Comparison of ENCODE assay signal across 23 mouse cellular contexts in the genomic region with DNA sequence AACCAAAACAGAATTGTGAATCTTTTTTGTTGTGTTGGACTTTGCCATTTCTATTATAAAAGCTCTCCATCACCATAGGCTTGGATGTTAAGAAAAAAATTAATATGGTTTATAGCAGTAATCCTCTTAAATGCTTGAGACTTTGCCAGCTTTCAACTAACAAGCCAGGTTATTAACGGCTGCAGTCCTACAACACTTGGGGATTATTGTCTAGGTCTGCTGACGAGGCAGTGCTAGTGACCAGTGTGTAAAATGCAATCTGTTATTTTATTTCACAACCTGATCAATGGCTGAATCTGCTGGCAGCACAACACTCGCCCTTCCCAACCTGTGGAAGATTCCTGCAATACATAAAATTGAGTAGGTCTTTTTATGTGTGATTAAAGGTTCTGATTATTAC.
DNase-seq lines count a peak whose midpoint lies in the region; ATAC-seq and TF ChIP-seq lines count a peak whose summit lies in the region.
"Had no signal": no experiment of that assay in that cellular context is flagged by ENCODE, and none has a peak within 500 bp of the region (broad histone marks: within the 10 kb centered on the region; RNA-seq: fewer than 3 reads in every experiment).

No protein-coding gene starts in this region.

- H3K9me3 ChIP-seq in forebrain, embryonic 13.5 days (replicated peaks), result no peaks in the 10 kb centered on the region
- no peaks in the 10 kb centered on the region for H3K9me3 ChIP-seq in forebrain, embryonic 12.5 days
- H3K9me3 ChIP-seq in hindbrain, postnatal 0 days (ENCODE audit: low read length), result no peaks in the 10 kb centered on the region
- no peaks in the 10 kb centered on the region for H3K9me3 ChIP-seq in hindbrain, embryonic 13.5 days
- H3K9me3 ChIP-seq in midbrain, embryonic 16.5 days (replicated peaks; ENCODE audit: control insufficient read depth, low read length, poor library complexity, severe bottlenecking), result no peaks in the 10 kb centered on the region
- no peaks in the 10 kb centered on the region for H3K9me3 ChIP-seq in midbrain, embryonic 10.5 days (replicated peaks)
- H3K9me3 ChIP-seq: embryonic facial prominence, embryonic 15.5 days; G1E; heart, embryonic 12.5 days had no signal

- peaks cover 4% of the 10 kb centered on the region; the same call in 1 of the 2 replicates for H3K4me1 ChIP-seq in forebrain, embryonic 13.5 days
- H3K4me1 ChIP-seq in forebrain, embryonic 12.5 days, result no peaks in the 10 kb centered on the region
- no peaks in the 10 kb centered on the region for H3K4me1 ChIP-seq in hindbrain, postnatal 0 days (ENCODE audit: insufficient read depth, low read length)
- no peaks in the 10 kb centered on the region for H3K4me1 ChIP-seq in hindbrain, embryonic 13.5 days (replicated peaks)
- H3K4me1 ChIP-seq in midbrain, embryonic 16.5 days (ENCODE audit: control insufficient read depth, insufficient read depth, low read length), result no peaks in the 10 kb centered on the region
- no peaks in the 10 kb centered on the region for H3K4me1 ChIP-seq in midbrain, embryonic 10.5 days
- H3K4me1 ChIP-seq: embryonic facial prominence, embryonic 15.5 days; heart, embryonic 12.5 days had no signal

- 20% methylated on average over 3 of the region's 3 CpGs for WGBS in forebrain, embryonic 13.5 days
- 28% methylated on average over 3 of the region's 3 CpGs for WGBS in forebrain, embryonic 12.5 days
- WGBS in hindbrain, postnatal 0 days, result 36% methylated on average over 3 of the region's 3 CpGs
- WGBS in hindbrain, embryonic 13.5 days, result 54% methylated on average over 3 of the region's 3 CpGs
- WGBS in midbrain, embryonic 16.5 days, result 23% methylated on average over 3 of the region's 3 CpGs
- 63% methylated on average over 3 of the region's 3 CpGs for WGBS in midbrain, embryonic 10.5 days

- DNase-seq in hindbrain, postnatal 0 days (ENCODE audit: low spot score), result peak; percentile 20
- no peak for DNase-seq in midbrain, embryonic 10.5 days (ENCODE audit: low spot score)
- no peak for DNase-seq in lung, adult 18-20 months
- DNase-seq: adrenal gland, adult 8-10 months; adrenal gland, postnatal 36 days; B cell, adult 2 months; cerebellum, adult 11 months; cerebellum, adult 8-10 months; cerebellum, postnatal 14 days; embryo, embryonic 11 days; gastrocnemius, adult 2 months; gastrocnemius, postnatal 25 days; heart, postnatal 36 days had no signal

- H3K27ac ChIP-seq in forebrain, embryonic 13.5 days, result peak overlapping the region; percentile 54; the same call in 1 of the 2 replicates
- H3K27ac ChIP-seq in forebrain, embryonic 12.5 days, result no peak overlapping the region
- no peak overlapping the region for H3K27ac ChIP-seq in hindbrain, postnatal 0 days
- no peak overlapping the region for H3K27ac ChIP-seq in hindbrain, embryonic 13.5 days
- no peak overlapping the region for H3K27ac ChIP-seq in midbrain, embryonic 16.5 days (ENCODE audit: low read length)
- no peak overlapping the region for H3K27ac ChIP-seq in midbrain, embryonic 10.5 days (replicated peaks)
- H3K27ac ChIP-seq: embryonic facial prominence, embryonic 15.5 days; gastrocnemius, adult 2 months had no signal

- TF ChIP-seq CTCF in hindbrain, postnatal 0 days (IDR thresholded peaks at IDR 0.05; ENCODE audit: low read depth), result no peak

- no peak overlapping the region for H3K9ac ChIP-seq in forebrain, embryonic 13.5 days
- no peak overlapping the region for H3K9ac ChIP-seq in forebrain, embryonic 12.5 days
- no peak overlapping the region for H3K9ac ChIP-seq in hindbrain, postnatal 0 days (replicated peaks; ENCODE audit: low read length)
- H3K9ac ChIP-seq in hindbrain, embryonic 13.5 days, result no peak overlapping the region
- H3K9ac ChIP-seq in midbrain, embryonic 16.5 days (ENCODE audit: low read depth, low read length), result no peak overlapping the region
- H3K9ac ChIP-seq: embryonic facial prominence, embryonic 15.5 days; heart, embryonic 12.5 days had no signal

- H3K4me2 ChIP-seq in forebrain, embryonic 13.5 days, result no peak overlapping the region
- no peak overlapping the region for H3K4me2 ChIP-seq in forebrain, embryonic 12.5 days
- no peak overlapping the region for H3K4me2 ChIP-seq in hindbrain, postnatal 0 days (ENCODE audit: low read depth, low read length)
- H3K4me2 ChIP-seq in hindbrain, embryonic 13.5 days, result no peak overlapping the region
- no peak overlapping the region for H3K4me2 ChIP-seq in midbrain, embryonic 16.5 days (ENCODE audit: low read length)
- H3K4me2 ChIP-seq: embryonic facial prominence, embryonic 15.5 days; heart, embryonic 12.5 days had no signal

- H3K36me3 ChIP-seq in forebrain, embryonic 13.5 days (ENCODE audit: poor library complexity, severe bottlenecking), result no peaks in the 10 kb centered on the region
- H3K36me3 ChIP-seq in forebrain, embryonic 12.5 days (replicated peaks), result no peaks in the 10 kb centered on the region
- no peaks in the 10 kb centered on the region for H3K36me3 ChIP-seq in hindbrain, postnatal 0 days (ENCODE audit: insufficient read depth, low read length)
- H3K36me3 ChIP-seq in hindbrain, embryonic 13.5 days, result no peaks in the 10 kb centered on the region
- H3K36me3 ChIP-seq in midbrain, embryonic 16.5 days (ENCODE audit: control insufficient read depth, insufficient read depth, low read length), result no peaks in the 10 kb centered on the region
- no peaks in the 10 kb centered on the region for H3K36me3 ChIP-seq in midbrain, embryonic 10.5 days
- H3K36me3 ChIP-seq: embryonic facial prominence, embryonic 15.5 days; G1E; heart, embryonic 12.5 days had no signal

- no peak overlapping the region for H3K4me3 ChIP-seq in forebrain, embryonic 13.5 days
- no peak overlapping the region for H3K4me3 ChIP-seq in forebrain, embryonic 12.5 days (replicated peaks)
- no peak overlapping the region for H3K4me3 ChIP-seq in hindbrain, postnatal 0 days (ENCODE audit: low read length)
- H3K4me3 ChIP-seq in hindbrain, embryonic 13.5 days, result no peak overlapping the region
- H3K4me3 ChIP-seq in midbrain, embryonic 16.5 days (ENCODE audit: low read depth, low read length), result no peak overlapping the region
- H3K4me3 ChIP-seq in midbrain, embryonic 10.5 days, result no peak overlapping the region
- H3K4me3 ChIP-seq: embryonic facial prominence, embryonic 15.5 days; erythroblast, embryonic 14.5 days; gastrocnemius, adult 2 months; heart, embryonic 12.5 days had no signal

- peak; percentile 53; the same call in 1 of the 2 replicates for ATAC-seq in forebrain, embryonic 13.5 days
- ATAC-seq in forebrain, embryonic 12.5 days (ENCODE audit: low FRiP score), result no peak
- ATAC-seq in hindbrain, postnatal 0 days, result no peak
- no peak for ATAC-seq in hindbrain, embryonic 13.5 days (ENCODE audit: low FRiP score)
- ATAC-seq in midbrain, embryonic 16.5 days, result peak; percentile 17; the same call in 1 of the 2 replicates
- ATAC-seq: CD4-positive, CD25-positive, alpha-beta regulatory T cell, adult 4 months; hindbrain, embryonic 16.5 days had no signal

- no peaks in the 10 kb centered on the region for H3K27me3 ChIP-seq in forebrain, embryonic 13.5 days
- no peaks in the 10 kb centered on the region for H3K27me3 ChIP-seq in forebrain, embryonic 12.5 days
- H3K27me3 ChIP-seq in hindbrain, postnatal 0 days (ENCODE audit: insufficient read depth, low read length), result no peaks in the 10 kb centered on the region
- no peaks in the 10 kb centered on the region for H3K27me3 ChIP-seq in hindbrain, embryonic 13.5 days
- no peaks in the 10 kb centered on the region for H3K27me3 ChIP-seq in midbrain, embryonic 16.5 days (ENCODE audit: control insufficient read depth, insufficient read depth, low read depth, low read length)
- H3K27me3 ChIP-seq in midbrain, embryonic 10.5 days (ENCODE audit: low read depth, poor library complexity, severe bottlenecking), result no peaks in the 10 kb centered on the region
- H3K27me3 ChIP-seq: embryonic facial prominence, embryonic 15.5 days; heart, embryonic 12.5 days had no signal

Comparison
In these comparisons a context has a peak if more than half of its experiments do, and no peak if none do; other contexts are left out.
1. ATAC-seq: peak in forebrain, embryonic 13.5 days (single experiment) and midbrain, embryonic 16.5 days (single experiment); none in forebrain, embryonic 12.5 days (single experiment), hindbrain, postnatal 0 days (single experiment) and hindbrain, embryonic 13.5 days (single experiment).